In genomic region chr2:160735706-160736310, GRCm38 (mm10) we compare ENCODE assay signal across 13 mouse cellular contexts. TPM values are rescaled to one million over a fixed set of nuclear protein-coding genes. Genes with fewer than 3 reads are reported as not detected.
DNase-seq lines count a peak whose midpoint lies in the region; ATAC-seq and TF ChIP-seq lines count a peak whose summit lies in the region.
"Had no signal": no experiment of that assay in that cellular context is flagged by ENCODE, and none has a peak within 500 bp of the region (broad histone marks: within the 10 kb centered on the region; RNA-seq: fewer than 3 reads in every experiment).

No protein-coding gene starts in this region.

- TF ChIP-seq POLR2A in spleen, adult 2 months (IDR thresholded peaks at IDR 0.05; ENCODE audit: low read depth, low read length) = no peak

- 89% methylated on average over 5 of the region's 5 CpGs for WGBS in hindbrain, embryonic 12.5 days
- WGBS in hindbrain, embryonic 13.5 days = 86% methylated on average over 5 of the region's 5 CpGs
- WGBS in spleen, adult 2 months = 71% methylated on average over 5 of the region's 5 CpGs

- no peak for TF ChIP-seq CTCF in gastrocnemius, adult 2 months (IDR thresholded peaks at IDR 0.05)
- TF ChIP-seq CTCF in spleen, adult 2 months (IDR thresholded peaks at IDR 0.05; ENCODE audit: extremely low read depth, insufficient read depth, insufficient read length, insufficient replicate concordance) = no peak

- DNase-seq in gastrocnemius, adult 2 months = no peak
- no peak for DNase-seq in gastrocnemius, adult 18-20 months (ENCODE audit: low spot score)
- DNase-seq in spleen, adult 2 months (ENCODE audit: low read depth in 1 of 2, low spot score in 2 of 2) = no peak
- no peak for DNase-seq in spleen, postnatal 10 days (ENCODE audit: low spot score in 2 of 2)
- peak; percentile 61 for DNase-seq in naive thymus-derived CD4-positive, alpha-beta T cell, adult 2 months (ENCODE audit: low read depth)
- DNase-seq in cerebellum, postnatal 4 days (ENCODE audit: low spot score in 2 of 2) = no peak
- DNase-seq: adrenal gland, adult 8-10 months; cerebellum, postnatal 10 days; kidney, postnatal 10 days; right cerebral cortex, postnatal 25 days had no signal

- 0 out of 2 replicates have a peak overlapping the region, but pooled peaks have one; percentile 2 for H3K4me2 ChIP-seq in hindbrain, embryonic 12.5 days (replicated peaks)
- no peak overlapping the region for H3K4me2 ChIP-seq in hindbrain, embryonic 13.5 days
- H3K4me2 ChIP-seq: hindbrain, embryonic 14.5 days had no signal

- H3K27ac ChIP-seq in gastrocnemius, adult 2 months = peak overlapping the region; percentile 94
- H3K27ac ChIP-seq in hindbrain, embryonic 12.5 days = no peak overlapping the region
- no peak overlapping the region for H3K27ac ChIP-seq in hindbrain, embryonic 13.5 days
- peak overlapping the region; percentile 59 for H3K27ac ChIP-seq in spleen, adult 2 months (ENCODE audit: insufficient read depth, low read length)
- H3K27ac ChIP-seq: hindbrain, embryonic 14.5 days had no signal

- intact Hi-C loops in gastrocnemius, adult 2 months (cut with DNase I) = no loop called here

- no peaks in the 10 kb centered on the region for H3K27me3 ChIP-seq in hindbrain, embryonic 12.5 days
- no peaks in the 10 kb centered on the region for H3K27me3 ChIP-seq in hindbrain, embryonic 13.5 days
- no peaks in the 10 kb centered on the region for H3K27me3 ChIP-seq in spleen, adult 2 months (ENCODE audit: control insufficient read depth, insufficient read depth, low read length)

- peak overlapping the region; percentile 22 for H3K4me3 ChIP-seq in gastrocnemius, adult 2 months
- H3K4me3 ChIP-seq in hindbrain, embryonic 12.5 days = no peak overlapping the region
- no peak overlapping the region for H3K4me3 ChIP-seq in hindbrain, embryonic 13.5 days
- no peak overlapping the region for H3K4me3 ChIP-seq in spleen, adult 2 months (ENCODE audit: extremely low read depth, insufficient read depth, insufficient read length)

- no peak for ATAC-seq in hindbrain, embryonic 12.5 days (ENCODE audit: low FRiP score)
- no peak for ATAC-seq in hindbrain, embryonic 13.5 days (ENCODE audit: low FRiP score)

- peaks cover 78% of the 10 kb centered on the region for H3K4me1 ChIP-seq in hindbrain, embryonic 12.5 days
- peaks cover 88% of the 10 kb centered on the region for H3K4me1 ChIP-seq in hindbrain, embryonic 13.5 days (replicated peaks)
- peaks cover 3% of the 10 kb centered on the region for H3K4me1 ChIP-seq in spleen, adult 2 months (ENCODE audit: control insufficient read depth, insufficient read depth, insufficient read length)

- no peak overlapping the region for H3K9ac ChIP-seq in hindbrain, embryonic 12.5 days
- no peak overlapping the region for H3K9ac ChIP-seq in hindbrain, embryonic 13.5 days
- H3K9ac ChIP-seq: hindbrain, embryonic 14.5 days had no signal

- H3K36me3 ChIP-seq in hindbrain, embryonic 12.5 days = peaks cover 46% of the 10 kb centered on the region
- H3K36me3 ChIP-seq in hindbrain, embryonic 13.5 days = peaks cover 55% of the 10 kb centered on the region
- no peaks in the 10 kb centered on the region for H3K36me3 ChIP-seq in spleen, adult 2 months (ENCODE audit: control insufficient read depth, insufficient read depth, low read length)

- H3K9me3 ChIP-seq in hindbrain, embryonic 12.5 days (replicated peaks) = no peaks in the 10 kb centered on the region
- no peaks in the 10 kb centered on the region for H3K9me3 ChIP-seq in hindbrain, embryonic 13.5 days

RNA-seq across cellular contexts. Expression of gene Plcg1, which starts 4.7 kb away (rescaled TPM):
- total RNA-seq in gastrocnemius, adult 2 months (2021) = 10 to 100 TPM; 24.9 to 25.3 TPM
- 10 to 100 TPM; 17.3 to 18.0 TPM for total RNA-seq in gastrocnemius, adult 18-20 months (2021)
- 119 and 122 TPM in 2 replicates for polyA plus RNA-seq in hindbrain, embryonic 12.5 days (2016; fragmentation: Nextera tagmentation; extraction: Ambion mirVana)
- polyA plus RNA-seq in hindbrain, embryonic 13.5 days (2015; fragmentation: Nextera tagmentation; extraction: Ambion mirVana) = 67.9 and 68.8 TPM in 2 replicates
- 40.6 and 53.7 TPM in 2 replicates for polyA plus RNA-seq in spleen, adult 2 months (2012; rRNA removed)

Comparison
In these comparisons a context has a peak if more than half of its experiments do, and no peak if none do; other contexts are left out.
1. H3K27ac ChIP-seq: peak in gastrocnemius, adult 2 months (single experiment) and spleen, adult 2 months (single experiment); none in hindbrain, embryonic 12.5 days (single experiment) and hindbrain, embryonic 13.5 days (single experiment).